Mouse (Mus musculus): ENCODE results near the gene Ercc6. TPM values are rescaled to one million over a fixed set of nuclear protein-coding genes. Genes with fewer than 3 reads are reported as not detected.
A peak's percentile ranks its signal among the peaks of the same experiment; 100 is the strongest.

The Ercc6 gene
- polyA plus RNA-seq, 1 experiment from 2014 or later, result 9.0 TPM

DNA sequence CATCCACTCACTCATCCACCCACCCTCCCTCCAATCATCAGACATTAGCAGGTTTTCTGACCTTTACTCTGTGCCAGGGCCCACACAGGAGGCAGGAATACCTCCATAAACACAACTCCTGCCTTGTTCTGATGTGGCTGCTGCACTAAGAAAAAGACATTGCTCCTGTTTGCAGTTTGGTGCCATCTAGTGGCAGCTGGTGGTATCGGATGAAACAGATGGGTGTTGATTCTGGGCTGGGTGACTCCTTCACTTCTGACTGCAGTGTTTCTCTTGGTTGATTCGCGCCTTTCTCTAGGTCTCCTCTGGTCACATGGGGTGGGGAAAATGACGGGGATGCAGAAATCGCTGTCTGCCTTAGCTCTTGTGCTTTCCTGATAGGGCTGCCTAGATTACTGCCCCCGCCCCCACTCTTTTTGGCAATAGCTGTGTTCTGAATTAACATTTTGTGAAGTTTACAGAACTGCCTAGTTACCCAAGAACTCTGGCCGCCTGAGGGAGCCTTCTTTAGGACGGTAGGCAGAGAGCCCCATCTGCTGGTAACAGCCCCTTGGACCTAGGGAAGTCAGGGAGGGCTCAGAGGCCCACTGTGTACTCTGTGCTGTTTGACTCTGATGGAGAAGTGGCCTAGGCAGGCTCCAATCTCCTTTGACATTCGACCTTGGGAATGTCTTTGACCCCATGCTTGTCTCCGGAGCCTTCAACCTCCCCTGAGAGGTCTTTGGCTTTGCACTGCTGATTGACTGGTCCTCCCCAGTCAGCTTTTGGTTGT, 73.9 kb downstream of the Ercc6 start:
- Histone ChIP-seq H3K4me1 (replicated peaks) (no peaks in the 10 kb centered on the region), H3K9me3 (replicated peaks) (no peaks in the 10 kb centered on the region), H3K27ac (no peak overlapping the region), H3K4me3 (replicated peaks) (no peak overlapping the region), H3K36me3 (no peaks in the 10 kb centered on the region), H3K27me3 (peaks cover 16% of the 10 kb centered on the region), H3K4me2 (no peak overlapping the region), H3K9ac (no peak overlapping the region)
- WGBS (ENCODE audit: insufficient replicate concordance), result 15% methylated on average over 10 of the region's 10 CpGs
- ATAC-seq (ENCODE audit: low read depth) (no peak), DNase-seq (peak; percentile 39)

DNA sequence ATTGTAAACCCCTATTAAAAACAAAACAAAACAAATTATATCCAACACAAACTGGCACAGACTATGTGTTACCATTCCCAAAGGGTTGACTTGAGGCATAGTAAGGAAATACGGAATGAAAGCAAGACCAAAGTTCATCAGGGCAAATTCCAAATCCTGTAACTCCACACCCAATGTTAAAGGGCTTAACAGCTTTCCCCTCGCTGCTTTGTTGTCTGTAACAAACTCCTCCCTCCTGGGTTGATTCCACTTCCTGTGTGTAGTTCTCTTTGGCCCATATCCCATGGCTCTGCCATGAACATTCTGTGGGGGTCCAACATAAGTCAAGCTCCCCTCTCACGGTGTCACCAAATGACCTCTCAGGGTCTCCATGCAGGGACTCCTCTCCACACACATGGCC, 77.1 kb downstream of the Ercc6 start:
- H3K4me2 ChIP-seq, result no peak overlapping the region
- no peaks in the 10 kb centered on the region for H3K4me1 ChIP-seq (replicated peaks)
- no peak for ATAC-seq (ENCODE audit: low read depth)
- peaks cover 43% of the 10 kb centered on the region for H3K27me3 ChIP-seq
- WGBS (ENCODE audit: insufficient replicate concordance), result 51% methylated on average over 3 of the region's 3 CpGs
- H3K4me3 ChIP-seq (replicated peaks), result no peak overlapping the region
- no peaks in the 10 kb centered on the region for H3K9me3 ChIP-seq (replicated peaks)
- no peaks in the 10 kb centered on the region for H3K36me3 ChIP-seq
- no peak overlapping the region for H3K9ac ChIP-seq
- DNase-seq, result no peak
- H3K27ac ChIP-seq, result no peak overlapping the region

DNA sequence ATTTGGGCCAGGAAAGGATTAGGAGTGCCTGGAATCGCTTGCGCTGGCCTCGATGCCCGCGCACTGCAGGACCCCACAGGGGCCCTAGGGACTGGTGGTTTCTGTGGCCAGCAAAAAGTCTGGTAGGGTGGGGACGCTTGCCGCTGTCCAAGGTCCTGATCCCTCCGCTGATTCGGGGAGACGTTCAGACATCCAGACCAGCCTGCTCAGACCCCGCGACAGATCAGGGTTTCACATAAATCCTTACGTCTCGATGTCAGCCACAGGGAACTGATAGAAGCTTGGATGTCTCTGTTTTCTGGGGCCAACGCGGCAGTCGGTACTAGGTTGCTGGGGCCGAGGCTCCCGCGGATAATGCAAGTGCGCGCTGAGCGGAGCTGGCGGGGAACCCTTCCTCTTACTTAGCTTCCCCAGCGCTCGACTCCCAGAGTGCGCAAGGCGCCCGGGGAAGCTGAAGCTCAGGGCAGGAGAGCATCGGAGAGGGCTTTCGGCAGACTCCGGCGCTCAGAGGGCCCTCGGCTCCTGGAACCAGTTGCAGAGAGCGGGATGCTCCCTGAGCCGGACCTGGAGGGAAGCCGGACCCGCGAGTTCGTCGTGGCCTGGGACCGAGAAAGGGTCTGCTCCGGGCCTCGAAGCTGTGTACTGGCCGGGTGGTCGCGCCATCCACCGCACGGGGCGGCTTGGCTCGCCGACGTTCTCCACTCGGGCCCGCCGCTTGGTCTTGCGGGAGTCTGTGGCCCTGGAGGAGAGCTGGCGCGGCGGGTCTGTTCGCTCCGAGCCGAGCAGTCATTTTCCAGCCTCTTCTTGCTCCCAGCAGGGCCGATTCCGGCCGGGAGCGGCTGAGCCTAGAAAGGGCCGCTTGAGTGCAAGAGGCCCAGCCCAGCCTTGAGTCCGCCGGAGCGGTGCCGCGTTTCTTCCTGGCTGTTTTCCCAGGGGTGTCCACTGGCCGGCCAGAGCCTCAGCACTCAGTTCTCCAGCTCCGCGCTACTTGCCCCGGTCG, 84.2 kb downstream of the Ercc6 start:
- peaks cover 91% of the 10 kb centered on the region for H3K27me3 ChIP-seq
- no peaks in the 10 kb centered on the region for H3K4me1 ChIP-seq (replicated peaks)
- no peak overlapping the region for H3K4me2 ChIP-seq
- 2% methylated on average over 78 of the region's 78 CpGs for WGBS (ENCODE audit: insufficient replicate concordance)
- H3K9ac ChIP-seq, result no peak overlapping the region
- peak overlapping the region; percentile 18; the same call in 1 of the 2 replicates for H3K4me3 ChIP-seq (replicated peaks)
- ATAC-seq (ENCODE audit: low read depth) (no peak), DNase-seq (peak; percentile 42)
- H3K27ac ChIP-seq, result no peak overlapping the region
- H3K9me3 ChIP-seq (replicated peaks), result no peaks in the 10 kb centered on the region
- H3K36me3 ChIP-seq, result no peaks in the 10 kb centered on the region

DNA sequence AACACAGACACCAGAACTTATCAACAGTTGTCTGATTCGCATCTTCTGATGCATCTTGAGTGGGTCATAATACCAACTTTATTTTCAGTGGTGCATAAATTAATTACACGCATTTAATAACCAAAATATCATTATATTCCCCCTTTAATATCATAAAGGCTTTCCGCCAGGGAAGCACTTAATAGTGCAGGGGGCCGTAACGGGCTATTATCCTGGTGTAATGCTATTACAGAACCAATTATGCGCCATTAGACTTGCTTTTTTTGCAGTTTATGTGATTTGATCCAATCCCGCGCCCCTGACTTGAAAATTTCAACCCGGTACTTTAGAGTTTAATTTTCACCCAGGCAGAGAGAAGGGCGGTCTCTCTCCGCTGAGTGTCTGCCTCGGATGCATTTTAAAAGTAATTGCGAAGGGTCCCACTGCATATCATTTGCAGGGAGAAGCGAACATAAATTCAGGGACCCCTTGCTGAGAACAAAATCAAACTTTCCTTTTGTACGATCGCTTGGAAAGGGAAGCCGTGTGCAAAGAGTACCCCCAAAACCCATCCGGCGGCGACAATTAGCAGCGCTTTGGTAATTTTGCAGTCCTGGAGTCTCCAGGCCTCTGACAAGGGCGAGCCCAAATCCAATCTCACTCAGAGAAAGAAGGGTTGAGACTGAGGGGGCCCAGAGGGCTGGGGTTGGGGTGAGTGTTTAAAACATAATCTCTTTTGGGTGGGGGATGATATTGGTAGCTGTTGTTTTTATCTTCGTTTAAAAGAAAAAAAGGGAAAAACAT, 85.3 kb downstream of the Ercc6 start:
- Histone ChIP-seq H3K9ac (no peak overlapping the region), H3K36me3 (no peaks in the 10 kb centered on the region), H3K27me3 (peaks cover 94% of the 10 kb centered on the region), H3K4me3 (replicated peaks) (no peak overlapping the region), H3K9me3 (replicated peaks) (no peaks in the 10 kb centered on the region), H3K4me2 (no peak overlapping the region), H3K27ac (no peak overlapping the region), H3K4me1 (replicated peaks) (no peaks in the 10 kb centered on the region)
- 8% methylated on average over 23 of the region's 23 CpGs for WGBS (ENCODE audit: insufficient replicate concordance)
- DNase-seq (no peak), ATAC-seq (ENCODE audit: low read depth) (no peak)

DNA sequence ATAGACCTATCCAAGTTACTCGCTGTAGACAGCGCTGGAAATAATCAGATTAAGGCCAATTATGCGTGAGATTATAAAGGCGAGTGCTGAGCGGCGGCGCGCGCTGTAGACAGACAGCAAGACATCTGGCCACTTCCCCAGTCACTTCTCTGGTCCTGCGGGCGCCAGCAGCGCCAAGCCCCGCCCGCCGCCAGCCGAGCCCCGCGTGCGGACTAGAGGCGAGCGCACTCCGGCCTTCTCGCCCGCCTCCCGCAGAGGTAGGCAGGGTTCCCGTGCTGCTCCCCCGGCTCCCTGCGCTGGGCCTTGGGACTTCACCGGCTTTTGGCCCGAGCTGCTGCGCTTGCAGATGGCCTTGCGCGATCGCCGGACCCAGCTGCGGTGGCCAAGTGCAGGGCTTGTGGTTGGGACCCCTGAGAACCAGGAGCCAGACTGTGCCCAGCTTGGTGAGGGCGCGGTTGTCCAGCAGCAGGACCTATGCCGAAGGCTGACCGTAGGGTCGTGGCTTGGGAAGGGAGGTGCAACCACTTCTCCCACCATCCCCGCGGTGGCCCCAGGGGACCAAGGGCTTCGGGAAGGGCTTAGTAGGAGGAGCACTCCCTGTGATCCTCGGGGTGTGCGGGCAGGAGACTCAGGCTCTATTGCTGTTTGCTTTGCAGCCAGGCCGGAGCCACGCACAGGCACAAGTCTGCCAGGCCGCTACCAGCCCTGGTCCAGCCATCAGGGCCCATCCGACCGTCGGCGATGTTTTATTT, 86.1 kb downstream of the Ercc6 start, which contains the start of gene Prrxl1:
Gene Prrxl1, plus strand, starts transcription at position 118 of the 752 bp plus-strand sequence.
- WGBS (ENCODE audit: insufficient replicate concordance), result 2% methylated on average over 53 of the region's 53 CpGs

DNA sequence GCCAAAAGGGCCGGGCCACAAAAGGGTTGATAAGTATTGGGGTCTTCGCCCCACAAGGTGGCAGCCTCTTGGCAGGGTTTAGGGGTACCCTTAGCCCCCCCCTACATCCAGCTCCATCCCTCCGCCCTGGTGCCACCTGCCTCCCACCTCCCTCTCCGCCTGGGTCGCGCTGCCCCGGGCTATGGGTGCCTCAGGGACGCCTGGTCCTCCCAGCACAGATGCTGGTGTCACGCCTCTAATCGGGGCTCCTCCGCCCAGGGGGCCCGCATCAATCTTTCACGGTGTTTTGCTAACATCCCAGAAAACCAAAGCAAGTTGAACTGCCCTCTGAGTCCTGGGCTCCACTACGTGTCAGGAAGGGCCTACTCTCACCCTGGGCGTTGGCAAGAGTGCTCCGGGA, 86.8 kb downstream of the Ercc6 start:
- no peak for DNase-seq
- 5% methylated on average over 16 of the region's 16 CpGs for WGBS (ENCODE audit: insufficient replicate concordance)
- no peaks in the 10 kb centered on the region for H3K36me3 ChIP-seq
- no peak overlapping the region for H3K4me3 ChIP-seq (replicated peaks)
- no peak overlapping the region for H3K9ac ChIP-seq
- H3K4me2 ChIP-seq, result no peak overlapping the region
- no peak for ATAC-seq (ENCODE audit: low read depth)
- H3K27ac ChIP-seq, result no peak overlapping the region
- H3K27me3 ChIP-seq, result peaks cover 87% of the 10 kb centered on the region
- H3K4me1 ChIP-seq (replicated peaks), result no peaks in the 10 kb centered on the region
- H3K9me3 ChIP-seq (replicated peaks), result no peaks in the 10 kb centered on the region

More for the DNA sequence above, 86.1 kb downstream of the Ercc6 start, which contains the start of gene Prrxl1:
- DNase-seq, result no peak
- no peaks in the 10 kb centered on the region for H3K4me1 ChIP-seq (replicated peaks)
- no peaks in the 10 kb centered on the region for H3K36me3 ChIP-seq
- H3K27ac ChIP-seq, result no peak within 1 kb of the TSS
- peaks cover 94% of the 10 kb centered on the region for H3K27me3 ChIP-seq
- H3K4me3 ChIP-seq (replicated peaks), result no peak within 1 kb of the TSS
- peak within 1 kb of the TSS; percentile 19; the same call in 1 of the 2 replicates for H3K4me2 ChIP-seq
- H3K9ac ChIP-seq, result no peak within 1 kb of the TSS
- H3K9me3 ChIP-seq (replicated peaks), result no peaks in the 10 kb centered on the region
- ATAC-seq (ENCODE audit: low read depth), result no peak

DNA sequence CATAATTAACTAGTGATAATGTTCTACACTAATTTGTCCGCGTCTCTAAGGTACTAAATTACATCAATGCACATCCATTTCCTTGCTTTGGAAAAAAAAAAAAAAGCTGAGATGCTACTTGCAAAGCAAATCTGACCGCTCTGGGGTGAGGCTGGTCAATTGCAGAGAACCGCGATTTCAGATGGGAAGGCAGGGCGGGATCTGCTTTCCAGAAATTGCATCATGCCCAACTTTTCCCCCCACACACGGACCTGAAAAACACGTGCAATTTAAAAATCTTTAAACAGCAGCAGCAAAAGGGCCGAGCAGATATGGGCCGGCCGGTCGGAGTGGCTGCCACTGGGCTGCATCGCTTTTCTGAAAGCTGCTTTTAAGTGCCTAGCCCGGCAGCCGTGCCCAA, 92.2 kb downstream of the Ercc6 start:
- no peak overlapping the region for H3K4me2 ChIP-seq
- ATAC-seq (ENCODE audit: low read depth) (no peak), DNase-seq (no peak)
- 61% methylated on average over 15 of the region's 15 CpGs for WGBS (ENCODE audit: insufficient replicate concordance)
- no peaks in the 10 kb centered on the region for H3K4me1 ChIP-seq (replicated peaks)
- peaks cover 45% of the 10 kb centered on the region for H3K27me3 ChIP-seq
- no peak overlapping the region for H3K27ac ChIP-seq
- no peaks in the 10 kb centered on the region for H3K36me3 ChIP-seq
- H3K4me3 ChIP-seq (replicated peaks), result no peak overlapping the region
- no peaks in the 10 kb centered on the region for H3K9me3 ChIP-seq (replicated peaks)
- no peak overlapping the region for H3K9ac ChIP-seq

DNA sequence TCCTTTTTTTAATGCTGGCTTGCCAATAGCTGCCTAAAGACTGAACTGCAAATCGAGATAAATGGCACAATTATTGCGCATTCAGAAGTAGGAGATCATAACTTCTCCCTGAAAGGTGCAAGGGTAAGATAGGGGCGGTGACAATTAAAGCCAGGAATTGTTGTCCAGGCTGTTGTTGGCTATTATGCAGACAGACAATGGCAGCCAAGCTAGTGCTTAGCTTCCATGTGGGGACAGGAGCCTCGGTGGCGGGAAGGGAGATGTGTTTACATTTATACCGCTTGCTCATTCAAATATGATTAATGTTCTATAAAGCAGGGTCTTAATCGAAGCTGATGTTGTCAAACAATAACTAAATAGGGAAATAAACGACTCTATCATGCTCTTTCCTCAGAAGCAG, 93.0 kb downstream of the Ercc6 start:
- H3K4me2 ChIP-seq, result no peak overlapping the region
- H3K36me3 ChIP-seq, result no peaks in the 10 kb centered on the region
- DNase-seq (no peak), ATAC-seq (ENCODE audit: low read depth) (no peak)
- H3K27ac ChIP-seq, result no peak overlapping the region
- H3K4me1 ChIP-seq (replicated peaks), result no peaks in the 10 kb centered on the region
- no peaks in the 10 kb centered on the region for H3K9me3 ChIP-seq (replicated peaks)
- H3K4me3 ChIP-seq (replicated peaks), result no peak overlapping the region
- H3K27me3 ChIP-seq, result peaks cover 37% of the 10 kb centered on the region
- H3K9ac ChIP-seq, result no peak overlapping the region
- 54% methylated on average over 8 of the region's 8 CpGs for WGBS (ENCODE audit: insufficient replicate concordance)

DNA sequence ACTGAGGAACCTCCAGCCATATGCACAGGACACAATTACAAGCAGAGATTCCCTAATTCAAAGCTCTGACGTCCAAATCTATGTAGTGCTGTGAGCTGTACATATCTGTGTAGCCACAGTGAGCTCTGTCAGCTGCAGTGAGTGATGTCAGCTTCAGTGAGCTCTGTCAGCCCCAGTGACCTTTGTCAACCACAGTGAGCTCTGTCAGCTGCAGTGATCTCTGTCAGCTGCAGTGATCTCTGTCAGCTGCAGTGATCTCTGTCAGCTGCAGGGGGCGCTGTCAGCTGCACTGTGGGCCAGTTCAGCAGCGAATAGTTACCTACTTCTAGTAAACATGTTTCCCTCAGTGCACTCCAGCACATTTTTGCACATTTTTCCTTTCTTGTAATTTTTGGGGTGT, 96.1 kb downstream of the Ercc6 start:
- ATAC-seq (ENCODE audit: low read depth), result no peak
- Histone ChIP-seq H3K9ac (no peak overlapping the region), H3K4me1 (replicated peaks) (no peaks in the 10 kb centered on the region), H3K36me3 (no peaks in the 10 kb centered on the region), H3K4me3 (replicated peaks) (no peak overlapping the region), H3K9me3 (replicated peaks) (no peaks in the 10 kb centered on the region), H3K27me3 (peaks cover 12% of the 10 kb centered on the region; the same call in 1 of the 2 replicates), H3K4me2 (no peak overlapping the region), H3K27ac (no peak overlapping the region)
- no peak for DNase-seq
- 20% methylated on average over 3 of the region's 3 CpGs for WGBS (ENCODE audit: insufficient replicate concordance)

DNA sequence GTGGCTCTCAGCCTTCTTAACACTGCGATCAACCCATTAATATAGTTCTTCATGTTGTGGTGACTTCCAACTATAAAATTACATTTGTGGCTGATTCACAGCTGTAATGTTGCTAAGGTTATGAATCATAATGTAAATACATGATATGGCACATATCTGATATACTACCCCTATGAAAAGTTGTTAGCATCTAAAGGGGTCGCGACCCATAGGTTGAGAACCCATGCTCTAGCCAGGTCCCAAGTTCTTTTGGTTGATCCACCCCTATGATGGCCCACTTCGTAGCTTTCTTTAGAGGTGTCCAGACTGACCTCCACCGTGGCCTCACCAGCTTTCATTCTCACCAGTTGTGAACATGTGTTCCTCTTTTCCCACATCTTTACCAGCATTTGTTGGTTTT, 103.9 kb downstream of the Ercc6 start:
- H3K9me3 ChIP-seq (replicated peaks), result no peaks in the 10 kb centered on the region
- ATAC-seq (ENCODE audit: low read depth) (no peak), DNase-seq (no peak)
- H3K4me1 ChIP-seq (replicated peaks), result no peaks in the 10 kb centered on the region
- 65% methylated on average over 5 of the region's 5 CpGs for WGBS (ENCODE audit: insufficient replicate concordance)
- H3K27ac ChIP-seq, result no peak overlapping the region
- no peaks in the 10 kb centered on the region for H3K36me3 ChIP-seq
- no peak overlapping the region for H3K4me3 ChIP-seq (replicated peaks)
- no peak overlapping the region for H3K9ac ChIP-seq
- H3K4me2 ChIP-seq, result no peak overlapping the region
- no peaks in the 10 kb centered on the region for H3K27me3 ChIP-seq

Data from liver, embryonic 13.5 days (tissue).